Mouse (Mus musculus) 3T3-L1 (cell line): ENCODE measurements at regions not wholly inside any gene's neighbourhood (a gene's known extent, or its start where the extent isn't known, plus 50 kb on each side); places are given as distances from the start of the nearest gene placed in this dataset.

Experiments used
- DNase-seq: peaks from one replicate; pipeline ENCODE4 v3.0.0-alpha.2; 2015; ENCODE audit warnings: low read depth, low spot score

DNA sequence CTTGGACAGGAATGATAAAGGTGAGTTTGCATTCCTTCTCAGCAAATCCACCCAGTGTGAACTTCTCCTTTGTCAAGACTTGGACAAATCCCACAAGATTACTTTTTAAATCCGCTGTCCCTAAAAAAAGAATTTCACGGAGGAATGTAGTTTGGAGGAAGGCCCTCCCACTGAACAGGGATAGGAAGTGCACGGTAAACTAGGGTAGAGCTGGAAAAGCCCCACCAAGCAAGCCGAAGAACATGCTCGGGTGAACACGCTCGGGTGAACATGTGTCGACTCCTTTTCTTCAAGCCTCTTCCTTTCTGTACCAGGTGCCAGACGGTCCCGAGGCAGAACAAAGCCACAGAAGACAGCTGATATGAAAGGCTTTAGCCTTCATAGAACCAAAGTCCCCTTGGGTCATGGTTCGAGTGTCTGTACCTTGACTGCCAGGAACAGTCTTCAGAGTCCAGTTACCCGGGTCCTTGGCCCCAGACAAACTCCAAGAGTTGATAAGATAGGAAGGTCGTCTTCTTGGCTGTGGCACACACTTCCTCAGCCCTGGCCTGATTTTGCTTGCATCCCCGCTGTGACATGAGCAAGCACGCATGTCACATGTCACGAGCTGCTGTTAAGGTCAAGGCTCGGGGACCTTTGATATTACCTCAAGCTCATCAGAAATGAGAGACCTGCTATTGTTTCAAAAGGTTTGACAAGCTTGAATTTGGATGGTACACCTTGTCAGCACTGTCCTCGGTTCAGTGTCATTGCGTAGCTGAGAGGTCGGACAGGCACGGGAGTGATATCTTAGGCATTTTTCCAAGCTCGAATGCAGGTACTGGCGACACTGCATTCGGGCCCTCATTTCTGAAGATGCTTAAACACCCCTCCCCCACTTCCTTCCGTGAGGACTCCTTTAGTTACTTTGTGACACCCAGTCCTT is 51.5 kb upstream of the Ryk start:
- DNase-seq = no peak

DNA sequence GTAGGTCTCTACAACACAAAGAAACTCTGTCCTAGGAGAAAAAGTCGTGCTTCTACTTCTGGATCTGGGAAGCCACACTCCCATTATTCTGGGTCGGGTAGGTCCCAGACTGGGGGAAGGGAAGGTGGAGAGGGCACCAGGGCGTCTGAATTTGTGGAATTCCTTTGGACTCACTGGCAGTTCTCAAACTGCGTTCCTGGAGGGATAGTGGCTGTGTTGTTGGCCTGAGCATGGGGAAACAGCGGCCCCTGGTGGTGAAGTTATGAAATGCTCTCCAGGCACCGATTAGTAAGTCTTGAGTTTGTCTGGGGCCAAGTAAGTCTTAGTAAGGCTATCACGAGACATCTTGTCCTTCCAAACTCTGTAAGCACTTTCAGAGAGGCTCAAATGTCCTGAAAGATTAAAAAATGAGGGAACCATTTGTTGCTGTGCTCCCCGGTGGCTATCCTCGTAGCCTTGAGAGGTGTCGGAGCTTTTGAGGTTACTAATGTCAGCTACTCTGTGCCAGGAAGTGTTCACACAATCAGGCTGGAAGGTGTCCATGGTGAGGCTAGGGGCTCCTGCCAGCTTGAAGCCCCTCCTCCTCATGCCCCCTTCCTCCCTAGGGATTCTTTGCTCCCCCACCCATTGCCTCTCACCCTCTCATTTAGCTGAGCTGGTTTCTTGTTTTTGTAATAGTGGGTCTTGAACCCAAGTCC is 50.2 kb upstream of the Ryk start:
- DNase-seq = peak; percentile 96
